Mouse (Mus musculus) heart, adult 18-20 months (tissue): ENCODE measurements around the gene Hdhd5. TPM values are rescaled to one million over a fixed set of nuclear protein-coding genes. Genes with fewer than 3 reads are reported as not detected.

Source experiments
- DNase-seq, 2 experiments: peaks; one replicate each; pipeline ENCODE4 v3.0.0; 2021 to 2022; ENCODE audit warnings: mixed read lengths in 1 of 2
- total RNA-seq, 2 experiments: library from RNA; stranded (reverse); gene quantifications; 2 replicates each; pipeline ENCODE4 v1.2.3; 2021

Gene Hdhd5
- total RNA-seq, 2 experiments from 2014 or later, result 18.7 to 21.8 TPM

DNA sequence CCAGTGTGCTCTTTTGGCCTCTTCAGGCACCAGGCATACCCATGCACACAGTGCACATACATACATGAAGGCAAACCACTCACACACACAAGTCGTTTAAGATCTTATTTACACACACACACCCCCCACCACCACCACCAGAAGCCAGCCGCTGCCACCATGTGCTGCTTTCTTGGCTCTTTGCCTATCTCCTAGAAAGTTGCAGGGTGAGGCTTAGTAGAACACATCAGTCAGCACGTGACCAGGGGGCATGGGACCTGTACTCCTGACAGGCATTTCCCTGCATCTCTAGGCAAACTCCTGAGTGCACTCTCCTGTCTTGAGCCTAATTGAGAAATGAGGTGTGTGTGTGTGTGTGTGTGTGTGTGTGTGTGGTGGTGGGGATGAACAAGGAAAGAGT is 46.1 kb downstream of the Hdhd5 start:
- DNase-seq, result no peak

- DNase-seq, result peak; percentile 44 to 75
These were observed 47.9 kb downstream of the Hdhd5 start for GRCm38 (mm10) chr6:120483211-120483626.

DNA sequence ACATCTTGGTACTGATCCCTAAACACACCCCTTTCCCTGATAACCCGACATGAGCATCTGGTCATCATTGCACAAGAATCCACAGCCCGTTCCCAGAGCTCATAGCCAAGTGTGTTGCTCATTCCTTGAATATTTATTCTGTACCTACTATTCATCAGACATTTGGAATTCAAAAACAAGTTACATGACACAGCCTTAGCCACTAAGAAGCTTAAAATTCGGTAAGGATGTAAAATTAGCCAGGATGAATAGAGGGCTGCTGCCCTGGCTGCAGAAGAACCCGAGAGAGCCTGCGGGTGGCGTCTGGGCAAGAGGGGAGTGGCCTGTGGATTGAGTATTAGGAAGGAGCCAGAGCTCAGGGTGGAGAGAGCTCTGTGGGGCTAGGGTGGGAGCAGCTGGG is 48.4 kb downstream of the Hdhd5 start:
- peak; percentile 36 to 56 for DNase-seq

GRCm38 (mm10) chr6:120482021-120482420 is 49.1 kb downstream of the Hdhd5 start:
- no peak for DNase-seq

DNA sequence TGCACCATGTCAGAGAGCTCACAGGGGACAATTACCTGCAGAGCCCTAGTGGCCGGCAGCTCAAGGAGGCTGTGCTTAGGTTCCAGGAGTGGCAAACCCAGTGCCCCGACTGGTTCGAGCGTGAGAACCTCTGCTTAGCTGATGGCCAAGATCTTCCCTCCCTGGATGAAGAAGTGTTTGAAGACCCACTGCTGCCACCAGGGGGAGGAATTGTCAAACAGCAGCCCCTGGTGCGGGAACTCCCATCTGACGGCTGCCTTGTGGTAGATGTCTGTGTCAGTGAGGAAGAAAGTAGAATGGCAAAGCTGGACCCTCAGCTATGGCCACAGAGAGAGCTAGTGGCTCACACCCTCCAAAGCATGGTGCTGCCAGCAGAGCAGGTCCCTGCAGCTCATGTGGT is 49.6 kb downstream of the Hdhd5 start:
- peak; percentile 28 to 44 for DNase-seq

DNA sequence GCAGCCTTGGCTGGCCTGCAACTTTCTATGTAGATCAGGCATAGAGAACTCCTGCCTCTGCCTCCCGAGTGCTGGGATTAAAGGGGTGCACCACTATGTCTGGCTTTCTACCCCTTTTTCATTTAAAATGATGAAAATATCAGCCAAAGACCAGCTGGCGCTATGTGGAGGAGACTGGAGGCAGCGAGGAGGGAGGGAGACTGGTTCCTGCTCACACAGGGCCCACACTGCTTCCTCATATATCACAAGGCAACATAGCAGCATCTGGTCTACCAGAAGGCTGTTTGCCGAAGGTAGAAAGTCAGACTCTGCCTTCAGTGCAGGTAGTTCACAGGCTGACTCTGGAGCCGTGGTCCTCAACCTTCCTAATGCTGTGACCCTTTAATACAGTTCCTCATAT is 50.8 kb downstream of the Hdhd5 start:
- no peak for DNase-seq

DNA sequence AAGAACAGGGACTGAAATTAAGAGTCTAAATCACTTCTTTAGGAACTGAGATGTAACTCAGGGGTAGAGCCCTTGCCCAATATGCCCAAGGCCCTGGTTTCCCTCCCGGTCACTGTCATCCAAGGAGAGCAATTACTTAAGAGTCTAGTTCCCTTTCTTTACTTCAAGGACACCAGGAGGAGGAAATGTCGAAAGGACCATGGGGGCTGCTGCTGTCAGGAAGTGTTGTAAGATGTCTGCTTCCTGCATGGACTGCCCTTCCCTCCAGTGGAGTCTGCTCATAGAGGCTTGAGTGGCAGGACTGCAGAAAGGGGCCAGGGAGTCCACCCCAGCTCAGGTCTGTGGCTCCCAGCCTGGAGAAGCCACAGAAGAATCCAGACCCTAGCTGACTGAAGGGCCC is 51.8 kb downstream of the Hdhd5 start:
- DNase-seq, result peak in 1 of 2 experiments; percentile 60

GRCm38 (mm10) chr6:120475288-120475687 is 55.8 kb downstream of the Hdhd5 start:
- no peak for DNase-seq

GRCm38 (mm10) chr6:120473427-120473826 is 57.7 kb downstream of the Hdhd5 start:
- peak in 1 of 2 experiments; percentile 70 for DNase-seq

DNA sequence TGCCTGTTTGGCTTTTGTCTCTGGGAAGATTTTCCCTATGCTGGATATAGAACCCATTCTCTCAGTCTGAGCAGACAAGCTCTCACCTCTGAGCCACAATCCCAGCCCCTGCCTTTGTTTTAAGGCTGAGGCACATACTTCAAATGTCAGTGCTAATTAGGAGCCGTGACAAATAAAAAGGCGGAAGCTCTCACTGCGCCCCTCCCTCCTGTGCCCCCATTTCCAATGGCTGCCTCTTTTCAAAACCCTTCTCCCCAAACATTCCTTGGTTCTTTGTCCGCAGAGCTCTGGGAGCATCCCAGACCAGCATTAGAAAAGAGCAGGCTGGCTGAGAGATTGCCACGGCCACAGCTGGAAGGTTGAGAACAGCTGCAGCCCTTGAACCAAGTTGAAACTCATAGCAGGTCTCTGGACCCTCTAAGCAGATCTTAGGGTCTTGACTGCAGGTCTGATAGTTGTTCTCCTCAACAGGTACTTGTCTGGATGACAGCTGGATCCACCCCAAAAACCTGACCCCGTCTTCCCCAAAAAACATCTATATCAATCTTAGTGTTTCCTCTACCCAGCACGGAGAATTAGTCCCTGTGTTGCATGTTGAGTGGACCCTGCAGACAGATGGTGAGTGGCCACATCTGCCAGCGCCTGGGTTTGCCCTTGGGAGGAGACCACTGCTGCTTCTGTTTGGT is 58.5 kb downstream of the Hdhd5 start:
- DNase-seq, result no peak

DNA sequence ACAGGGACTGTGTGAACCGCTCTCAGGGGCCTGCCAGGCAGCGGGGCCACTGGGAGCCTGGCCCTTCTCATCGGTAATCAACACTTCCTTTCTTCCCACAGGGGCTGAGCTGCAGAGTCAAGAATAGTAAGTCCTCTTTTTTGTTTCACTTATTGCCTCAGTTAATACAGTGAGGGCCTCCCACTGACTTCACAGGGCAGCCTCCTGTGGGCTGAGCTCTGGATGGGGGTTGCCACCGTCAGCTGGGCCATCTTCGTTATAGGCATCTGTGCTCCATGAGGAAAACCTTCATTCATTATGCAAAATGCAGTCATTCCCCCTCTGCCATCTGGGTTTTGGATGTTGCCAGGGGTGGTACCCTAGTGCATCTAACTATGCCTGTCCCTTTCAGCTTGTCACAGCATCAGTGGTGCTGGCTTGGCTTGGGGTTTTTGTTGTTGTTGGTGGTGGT is 59.1 kb downstream of the Hdhd5 start:
- peak; percentile 29 to 64 for DNase-seq

- peak in 1 of 2 experiments; percentile 55 for DNase-seq
These were observed 60.5 kb downstream of the Hdhd5 start for GRCm38 (mm10) chr6:120470666-120471065.

DNA sequence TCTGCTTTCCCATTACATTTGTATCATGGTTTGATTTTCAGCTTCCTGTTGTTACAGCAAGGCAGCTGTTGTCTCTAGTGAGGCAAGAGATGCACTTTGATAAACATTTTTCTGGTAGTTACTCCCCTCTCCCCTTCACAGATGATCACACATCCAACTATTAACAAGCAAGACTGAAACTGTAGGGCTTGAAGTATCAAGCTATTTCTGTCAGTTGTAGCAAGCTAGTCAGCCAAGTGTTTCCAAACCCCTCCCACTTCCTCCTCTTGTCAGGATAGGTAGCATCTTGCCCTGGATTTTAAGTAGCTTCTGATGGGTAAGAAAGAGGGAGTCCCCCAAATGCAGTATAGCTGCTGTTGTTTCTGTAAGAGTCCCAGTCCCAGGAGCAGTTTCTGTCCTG is 61.3 kb downstream of the Hdhd5 start:
- DNase-seq, result no peak

DNA sequence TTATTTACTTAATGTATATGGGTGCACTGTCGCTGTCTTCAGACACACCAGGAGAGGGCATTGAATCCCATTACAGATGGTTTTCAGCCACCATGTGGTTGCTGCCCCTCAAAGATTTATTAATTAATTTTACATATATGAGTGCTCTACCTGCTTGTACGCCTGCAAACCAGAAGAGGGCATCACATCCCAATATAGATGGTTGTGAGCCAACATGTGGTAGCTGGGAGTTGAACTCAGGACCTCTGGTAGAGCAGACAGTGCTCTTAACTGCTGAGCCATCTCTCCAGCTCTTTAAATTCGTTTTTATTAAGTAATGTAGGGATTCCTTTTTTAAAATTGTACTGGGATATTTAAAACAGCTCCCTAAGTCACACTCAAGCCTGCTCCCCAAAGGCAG is 61.9 kb downstream of the Hdhd5 start:
- no peak for DNase-seq

DNA sequence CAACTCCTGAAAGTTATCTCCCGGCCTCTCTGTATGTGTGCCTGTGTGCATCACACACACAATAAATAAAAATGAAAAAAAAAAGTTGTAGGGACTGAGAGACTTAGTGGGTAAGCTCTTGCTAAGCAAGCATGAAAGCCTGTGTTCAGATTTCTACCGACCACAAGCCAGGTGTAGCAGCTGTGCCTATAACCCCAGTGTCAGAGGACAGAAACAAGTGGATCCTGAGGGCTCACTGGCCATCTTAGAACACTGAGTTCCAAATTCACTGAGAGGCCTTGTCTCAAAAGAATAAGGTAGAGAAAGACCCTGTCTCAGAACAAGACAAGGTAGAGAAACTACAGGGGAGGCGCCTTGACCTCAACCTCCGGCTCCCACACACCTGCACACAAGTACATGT is 62.9 kb downstream of the Hdhd5 start:
- no peak for DNase-seq

DNA sequence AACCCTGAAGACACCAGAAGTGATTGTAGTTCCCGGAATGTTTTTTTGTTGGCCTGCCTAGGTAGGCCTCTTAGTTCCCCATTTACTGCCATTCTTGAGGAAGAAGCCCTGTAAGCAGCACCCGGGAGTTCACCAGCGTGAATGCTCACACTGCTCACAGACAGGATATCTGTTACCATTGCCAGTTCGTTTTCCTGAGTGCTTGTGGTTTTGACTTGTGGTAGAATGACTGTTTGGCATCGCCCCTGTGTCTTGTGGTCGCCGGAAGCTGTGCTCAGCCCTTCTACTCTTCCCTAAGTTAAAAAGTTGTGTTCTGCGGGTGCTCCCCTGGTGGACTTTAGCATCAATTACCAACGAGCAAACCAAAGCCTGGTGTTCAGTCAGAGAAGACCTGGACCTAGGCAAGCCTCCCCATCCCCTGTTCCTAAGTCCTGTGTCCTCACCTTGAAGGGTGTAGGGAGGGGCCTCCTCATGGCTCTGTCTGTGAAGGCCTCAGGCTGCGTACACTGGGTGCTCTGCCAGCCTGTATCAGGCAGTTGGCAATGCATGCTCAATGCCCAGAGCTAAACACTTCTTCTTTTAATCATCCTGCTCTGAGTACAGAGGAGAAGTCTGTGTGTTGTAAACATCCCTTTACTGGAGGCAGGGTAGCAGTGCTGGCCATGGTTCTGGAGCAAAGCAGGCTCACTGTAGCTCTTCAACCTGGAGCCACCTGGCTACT is 64.3 kb downstream of the Hdhd5 start:
- DNase-seq, result peak in 1 of 2 experiments; percentile 61

- DNase-seq, result no peak
These were observed 65.7 kb downstream of the Hdhd5 start for GRCm38 (mm10) chr6:120465393-120465792.

GRCm38 (mm10) chr6:120464406-120464939 is 66.6 kb downstream of the Hdhd5 start:
- DNase-seq, result no peak

GRCm38 (mm10) chr6:120463884-120464283 is 67.2 kb downstream of the Hdhd5 start:
- DNase-seq, result peak; percentile 46 to 58

DNA sequence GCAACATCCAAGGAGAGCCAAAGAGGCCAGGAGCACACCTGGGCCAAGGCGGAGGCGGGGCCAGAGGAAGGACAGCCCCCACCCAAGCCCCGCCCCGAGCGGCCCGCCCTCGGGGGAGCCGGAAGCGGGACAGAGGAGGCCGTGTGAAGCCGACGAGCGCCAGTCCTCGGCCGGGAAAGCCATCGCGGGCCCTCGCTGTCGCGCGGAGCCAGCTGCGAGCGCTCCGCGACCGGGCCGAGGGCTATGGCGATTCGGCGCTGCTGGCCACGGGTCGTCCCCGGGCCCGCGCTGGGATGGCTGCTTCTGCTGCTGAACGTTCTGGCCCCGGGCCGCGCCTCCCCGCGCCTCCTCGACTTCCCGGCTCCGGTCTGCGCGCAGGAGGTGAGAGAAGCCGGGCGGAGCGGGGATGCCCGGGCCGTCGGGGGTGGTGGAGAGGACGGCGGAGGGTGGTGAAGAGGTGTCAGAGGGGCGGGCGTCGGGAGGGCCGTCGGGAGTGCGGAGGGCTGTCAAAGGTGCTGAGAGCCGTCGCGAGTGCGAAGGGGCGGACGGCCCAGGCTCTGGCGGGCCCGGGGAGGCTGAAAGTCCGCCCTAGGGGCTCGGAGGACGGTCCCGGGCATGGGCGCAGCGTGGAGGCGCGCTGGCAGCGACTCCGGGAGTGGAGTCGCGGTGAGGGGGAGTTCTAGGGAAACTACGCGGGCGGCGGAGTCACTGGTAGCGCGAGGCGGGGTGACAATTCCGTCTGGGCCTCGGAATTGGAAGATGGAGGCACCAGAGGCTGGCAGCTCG is 67.8 kb downstream of the Hdhd5 start, which contains the start of gene Il17ra:
Gene Il17ra, plus strand, starts transcription at position 162 of the 786 bp plus-strand sequence.
- peak; percentile 79 to 80 for DNase-seq

DNA sequence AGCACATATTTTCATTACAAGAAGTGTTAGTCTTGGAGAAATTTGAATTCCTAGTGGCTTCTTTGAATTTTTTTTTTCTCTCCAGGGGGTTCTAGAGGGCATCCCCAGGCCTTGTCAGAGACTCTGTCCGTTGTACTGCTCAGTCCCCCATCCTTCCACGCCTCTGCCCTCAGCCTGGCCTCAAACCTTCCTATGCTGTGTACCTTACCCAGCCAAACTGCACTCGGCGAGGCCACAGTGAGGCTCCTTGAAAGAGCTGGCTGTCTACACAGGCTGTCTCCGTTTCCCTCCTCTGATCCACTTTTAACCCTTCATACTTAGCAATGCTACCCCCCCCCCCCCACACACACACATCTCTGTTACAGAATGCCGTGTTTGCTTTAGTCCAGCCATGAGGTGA is 68.9 kb downstream of the Hdhd5 start:
- no peak for DNase-seq

DNA sequence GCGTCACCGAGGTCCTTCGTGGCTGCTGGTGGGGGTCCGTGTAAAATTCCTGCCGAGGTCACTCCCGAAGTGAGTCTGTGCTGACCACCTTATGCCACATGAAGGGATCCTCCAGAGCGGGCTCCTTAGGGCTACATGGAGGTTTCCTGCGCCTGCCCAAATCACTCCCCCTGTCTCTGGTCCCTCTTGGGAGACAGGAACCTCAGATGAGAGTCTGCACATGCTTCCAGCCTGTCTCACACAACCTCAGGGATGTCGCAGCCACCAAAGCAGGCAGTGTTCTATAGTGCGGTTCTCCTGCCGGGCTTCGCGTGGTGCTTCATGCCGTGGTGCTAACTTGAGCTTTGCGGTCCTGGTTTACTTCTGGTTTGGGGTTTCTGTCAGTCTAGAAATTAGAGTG is 69.9 kb downstream of the Hdhd5 start:
- DNase-seq, result no peak
